In the genomic region with DNA sequence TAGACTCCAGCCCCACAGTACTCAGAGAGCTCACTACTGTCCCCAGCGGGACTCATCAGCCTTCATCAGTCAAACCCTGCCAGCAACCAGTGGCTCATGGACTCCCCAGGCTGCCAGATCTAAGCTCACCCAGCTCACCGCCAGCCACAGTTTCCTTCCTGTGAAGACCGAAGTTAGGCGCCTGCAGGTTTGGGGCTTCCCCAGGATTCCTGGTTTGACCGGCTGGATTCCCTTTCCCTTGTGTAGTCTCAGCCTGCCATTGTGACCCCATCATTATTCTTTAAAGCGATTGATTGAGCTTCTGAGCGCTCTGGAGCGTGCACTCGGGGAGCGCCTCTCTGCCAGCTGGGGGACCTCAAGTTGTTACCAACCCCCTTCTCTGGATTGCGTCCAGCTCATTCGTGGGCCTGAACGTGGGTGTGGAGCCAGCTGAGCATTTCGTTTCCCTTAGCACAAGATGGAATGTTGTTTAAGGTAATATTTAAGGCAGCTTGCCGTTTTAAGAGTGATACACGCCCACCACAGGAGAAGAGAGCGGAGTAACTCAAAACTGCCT, we compare ENCODE assay signal across 8 mouse cellular contexts.
DNase-seq lines count a peak whose midpoint lies in the region; ATAC-seq lines count a peak whose summit lies in the region.

No protein-coding gene starts in this region.

- peak overlapping the region; percentile 87 for H3K27ac ChIP-seq in kidney, embryonic 15.5 days

- peaks cover 36% of the 10 kb centered on the region for H3K4me1 ChIP-seq in kidney, embryonic 15.5 days

- H3K4me3 ChIP-seq in kidney, embryonic 15.5 days (replicated peaks), result peak overlapping the region; percentile 18; the same call in 1 of the 2 replicates

- no peaks in the 10 kb centered on the region for H3K27me3 ChIP-seq in kidney, embryonic 15.5 days

- H3K4me2 ChIP-seq in kidney, embryonic 15.5 days, result peak overlapping the region; percentile 49

- intact Hi-C loops in heart, postnatal 10 days (cut with DNase I), result no loop called here

- no peaks in the 10 kb centered on the region for H3K36me3 ChIP-seq in kidney, embryonic 15.5 days

- peak; percentile 57 for ATAC-seq in kidney, embryonic 15.5 days (replicated peaks; ENCODE audit: low FRiP score)
- peak; percentile 90 for ATAC-seq in common myeloid progenitor, adult 5-6 weeks (replicated peaks; ENCODE audit: low read depth, poor library complexity, severe bottlenecking)
- peak; percentile 56 for ATAC-seq in inflammation-experienced regulatory T-cells, adult 6 months

- 13% methylated on average over 17 of the region's 17 CpGs for WGBS in kidney, embryonic 15.5 days

- peaks cover 9% of the 10 kb centered on the region; the same call in 1 of the 2 replicates for H3K9me3 ChIP-seq in kidney, embryonic 15.5 days (replicated peaks)

- 0 out of 2 replicates have a peak overlapping the region, but pooled peaks have one; percentile 15 for H3K9ac ChIP-seq in kidney, embryonic 15.5 days

- no peak for DNase-seq in kidney, adult 18-20 months
- peak; percentile 25 for DNase-seq in lung, postnatal 36 days
- peak; percentile 50 for DNase-seq in thymus, postnatal 4 days
- no peak for DNase-seq in urinary bladder, adult 2 months (ENCODE audit: low spot score)
- DNase-seq in heart, postnatal 10 days, result no peak

Comparison
In these comparisons a context has a peak if more than half of its experiments do, and no peak if none do; other contexts are left out.
1. DNase-seq: peak in lung, postnatal 36 days (single experiment) and thymus, postnatal 4 days (single experiment); none in kidney, adult 18-20 months (single experiment), urinary bladder, adult 2 months (single experiment) and heart, postnatal 10 days (0 of 2).
2. Peak in every context shown above with its lines, with median percentiles within 50 percentile points of each other: ATAC-seq.